Mouse (Mus musculus): Measurements from ENCODE around the gene C2cd5. TPM values are rescaled to one million over a fixed set of nuclear protein-coding genes. Genes with fewer than 3 reads are reported as not detected.

C2cd5 gene
- polyA plus RNA-seq, 1 experiment from 2014 or later = 7.9 TPM

GRCm38 (mm10) chr6:143129466-143129865 is 29.5 kb upstream of the C2cd5 start:
- H3K36me3 ChIP-seq (replicated peaks; ENCODE audit: insufficient read depth, low read length) = no peaks in the 10 kb centered on the region
- ATAC-seq (no peak), DNase-seq (no peak)
- no peaks in the 10 kb centered on the region for H3K9me3 ChIP-seq (ENCODE audit: low read length)
- H3K9ac ChIP-seq (replicated peaks) = no peak overlapping the region
- TF ChIP-seq EP300 (IDR thresholded peaks at IDR 0.05; ENCODE audit: low read depth) = no peak
- 79% methylated on average over 7 of the region's 7 CpGs for WGBS (ENCODE audit: insufficient replicate concordance)
- no peaks in the 10 kb centered on the region for H3K4me1 ChIP-seq (ENCODE audit: insufficient read depth)
- H3K27ac ChIP-seq (ENCODE audit: low read depth) = no peak overlapping the region
- no peak overlapping the region for H3K4me2 ChIP-seq (ENCODE audit: low read depth, low read length)
- no peaks in the 10 kb centered on the region for H3K27me3 ChIP-seq (ENCODE audit: insufficient read depth, low read length)
- H3K4me3 ChIP-seq (ENCODE audit: low read depth, low read length) = no peak overlapping the region

- no peak for DNase-seq
- Histone ChIP-seq H3K4me3 (ENCODE audit: low read depth, low read length) (no peak overlapping the region), H3K27ac (ENCODE audit: low read depth) (no peak overlapping the region), H3K9me3 (ENCODE audit: low read length) (no peaks in the 10 kb centered on the region; the same call in 1 of the 2 replicates), H3K36me3 (replicated peaks; ENCODE audit: insufficient read depth, low read length) (no peaks in the 10 kb centered on the region), H3K9ac (replicated peaks) (no peak overlapping the region), H3K4me1 (ENCODE audit: insufficient read depth) (no peaks in the 10 kb centered on the region), H3K4me2 (ENCODE audit: low read depth, low read length) (no peak overlapping the region), H3K27me3 (ENCODE audit: insufficient read depth, low read length) (no peaks in the 10 kb centered on the region)
- no peak for ATAC-seq
- TF ChIP-seq EP300 (IDR thresholded peaks at IDR 0.05; ENCODE audit: low read depth) (no peak), CTCF (IDR thresholded peaks at IDR 0.05; ENCODE audit: low read depth) (no peak)
Observed at GRCm38 (mm10) chr6:143125721-143126120, 25.8 kb upstream of the C2cd5 start.

GRCm38 (mm10) chr6:143119325-143119724 is 19.4 kb upstream of the C2cd5 start:
- 85% methylated on average over 6 of the region's 6 CpGs for WGBS (ENCODE audit: insufficient replicate concordance)
- no peak overlapping the region for H3K9ac ChIP-seq (replicated peaks)
- peaks cover 14% of the 10 kb centered on the region for H3K4me1 ChIP-seq (ENCODE audit: insufficient read depth)
- no peak overlapping the region for H3K4me2 ChIP-seq (ENCODE audit: low read depth, low read length)
- H3K36me3 ChIP-seq (replicated peaks; ENCODE audit: insufficient read depth, low read length) = no peaks in the 10 kb centered on the region
- no peak overlapping the region for H3K4me3 ChIP-seq (ENCODE audit: low read depth, low read length)
- H3K9me3 ChIP-seq (ENCODE audit: low read length) = peaks cover 2% of the 10 kb centered on the region; the same call in 1 of the 2 replicates
- no peak for ATAC-seq
- no peaks in the 10 kb centered on the region for H3K27me3 ChIP-seq (ENCODE audit: insufficient read depth, low read length)
- DNase-seq = no peak
- H3K27ac ChIP-seq (ENCODE audit: low read depth) = no peak overlapping the region
- TF ChIP-seq EP300 (IDR thresholded peaks at IDR 0.05; ENCODE audit: low read depth) = no peak
- no peak for TF ChIP-seq CTCF (IDR thresholded peaks at IDR 0.05; ENCODE audit: low read depth)

GRCm38 (mm10) chr6:143116779-143117178 is 16.8 kb upstream of the C2cd5 start:
- H3K4me2 ChIP-seq (ENCODE audit: low read depth, low read length) = no peak overlapping the region
- H3K27me3 ChIP-seq (ENCODE audit: insufficient read depth, low read length) = no peaks in the 10 kb centered on the region
- no peaks in the 10 kb centered on the region for H3K36me3 ChIP-seq (replicated peaks; ENCODE audit: insufficient read depth, low read length)
- DNase-seq (no peak), ATAC-seq (no peak)
- 71% methylated on average over 6 of the region's 6 CpGs for WGBS (ENCODE audit: insufficient replicate concordance)
- no peak overlapping the region for H3K27ac ChIP-seq (ENCODE audit: low read depth)
- no peak overlapping the region for H3K9ac ChIP-seq (replicated peaks)
- H3K4me1 ChIP-seq (ENCODE audit: insufficient read depth) = peaks cover 14% of the 10 kb centered on the region
- H3K9me3 ChIP-seq (ENCODE audit: low read length) = peaks cover 2% of the 10 kb centered on the region; the same call in 1 of the 2 replicates
- no peak for TF ChIP-seq EP300 (IDR thresholded peaks at IDR 0.05; ENCODE audit: low read depth)
- TF ChIP-seq CTCF (IDR thresholded peaks at IDR 0.05; ENCODE audit: low read depth) = no peak
- no peak overlapping the region for H3K4me3 ChIP-seq (ENCODE audit: low read depth, low read length)

GRCm38 (mm10) chr6:143115505-143115904 is 15.6 kb upstream of the C2cd5 start:
- no peak overlapping the region for H3K9ac ChIP-seq (replicated peaks)
- no peaks in the 10 kb centered on the region for H3K36me3 ChIP-seq (replicated peaks; ENCODE audit: insufficient read depth, low read length)
- peak overlapping the region; percentile 72 for H3K27ac ChIP-seq (ENCODE audit: low read depth)
- DNase-seq (no peak), ATAC-seq (peak; percentile 32)
- no peaks in the 10 kb centered on the region for H3K27me3 ChIP-seq (ENCODE audit: insufficient read depth, low read length)
- H3K4me3 ChIP-seq (ENCODE audit: low read depth, low read length) = no peak overlapping the region
- WGBS (ENCODE audit: insufficient replicate concordance) = 51% methylated on average over 5 of the region's 5 CpGs
- TF ChIP-seq EP300 (IDR thresholded peaks at IDR 0.05; ENCODE audit: low read depth) (no peak), CTCF (IDR thresholded peaks at IDR 0.05; ENCODE audit: low read depth) (no peak)
- H3K4me2 ChIP-seq (ENCODE audit: low read depth, low read length) = no peak overlapping the region
- peaks cover 2% of the 10 kb centered on the region; the same call in 1 of the 2 replicates for H3K9me3 ChIP-seq (ENCODE audit: low read length)
- peaks cover 14% of the 10 kb centered on the region for H3K4me1 ChIP-seq (ENCODE audit: insufficient read depth)

- WGBS (ENCODE audit: insufficient replicate concordance) = 8% methylated on average over 9 of the region's 9 CpGs
- ATAC-seq (peak; percentile 81), DNase-seq (peak; percentile 51)
- Histone ChIP-seq H3K36me3 (replicated peaks; ENCODE audit: insufficient read depth, low read length) (no peaks in the 10 kb centered on the region), H3K27ac (ENCODE audit: low read depth) (peak overlapping the region; percentile 72), H3K27me3 (ENCODE audit: insufficient read depth, low read length) (no peaks in the 10 kb centered on the region), H3K4me2 (ENCODE audit: low read depth, low read length) (0 out of 2 replicates have a peak overlapping the region, but pooled peaks have one; percentile 24), H3K9me3 (ENCODE audit: low read length) (no peaks in the 10 kb centered on the region), H3K9ac (replicated peaks) (no peak overlapping the region), H3K4me1 (ENCODE audit: insufficient read depth) (peaks cover 14% of the 10 kb centered on the region), H3K4me3 (ENCODE audit: low read depth, low read length) (no peak overlapping the region)
- TF ChIP-seq CTCF (IDR thresholded peaks at IDR 0.05; ENCODE audit: low read depth) (no peak), EP300 (IDR thresholded peaks at IDR 0.05; ENCODE audit: low read depth) (no peak)
Observed at GRCm38 (mm10) chr6:143115011-143115445, 15.1 kb upstream of the C2cd5 start.

GRCm38 (mm10) chr6:143114556-143114955 is 14.6 kb upstream of the C2cd5 start:
- ATAC-seq (peak; percentile 73), DNase-seq (peak; percentile 38)
- WGBS (ENCODE audit: insufficient replicate concordance) = 13% methylated on average over 2 of the region's 2 CpGs
- H3K27ac ChIP-seq (ENCODE audit: low read depth) = peak overlapping the region; percentile 72
- peak overlapping the region; percentile 24; the same call in 1 of the 2 replicates for H3K4me2 ChIP-seq (ENCODE audit: low read depth, low read length)
- H3K36me3 ChIP-seq (replicated peaks; ENCODE audit: insufficient read depth, low read length) = no peaks in the 10 kb centered on the region
- H3K27me3 ChIP-seq (ENCODE audit: insufficient read depth, low read length) = no peaks in the 10 kb centered on the region
- H3K9ac ChIP-seq (replicated peaks) = no peak overlapping the region
- no peak overlapping the region for H3K4me3 ChIP-seq (ENCODE audit: low read depth, low read length)
- TF ChIP-seq CTCF (IDR thresholded peaks at IDR 0.05; ENCODE audit: low read depth) (peak; percentile 71), EP300 (IDR thresholded peaks at IDR 0.05; ENCODE audit: low read depth) (no peak)
- peaks cover 14% of the 10 kb centered on the region for H3K4me1 ChIP-seq (ENCODE audit: insufficient read depth)
- H3K9me3 ChIP-seq (ENCODE audit: low read length) = no peaks in the 10 kb centered on the region

Measured in liver, postnatal 0 days (tissue).